Mouse (Mus musculus) intestine, postnatal 0 days (tissue): ENCODE measurements around the gene Arl5c. TPM values are rescaled to one million over a fixed set of nuclear protein-coding genes. Genes with fewer than 3 reads are reported as not detected.

Source experiments
- ATAC-seq: fragments of 200-750 bp; cut with Nextera tagmentation; 2 replicates; pipeline ENCODE4 v1.8.0; 2017; ENCODE audit warnings: mild to moderate bottlenecking, moderate TSS enrichment, moderate library complexity
- H3K27ac ChIP-seq: fragments of 300-500 bp; sonication (generic); 2 replicates; pipeline ENCODE4 v1.5.1; 2014; ENCODE audit warnings: mild to moderate bottlenecking, low read depth, low read length, moderate library complexity
- H3K27me3 ChIP-seq: fragments of 300-500 bp; sonication (generic); replicated peaks from 2 replicates; pipeline ENCODE4 v1.6.1; 2014; ENCODE audit warnings: low read length, mixed read lengths; ENCODE audit not compliant: control insufficient read depth, insufficient read depth
- H3K36me3 ChIP-seq: fragments of 300-500 bp; sonication (generic); 2 replicates; pipeline ENCODE4 v1.6.1; 2014; ENCODE audit warnings: mild to moderate bottlenecking, moderate library complexity; ENCODE audit not compliant: control insufficient read depth, insufficient read depth
- H3K4me1 ChIP-seq: fragments of 300-500 bp; sonication (generic); replicated peaks from 2 replicates; pipeline ENCODE4 v1.6.1; 2014; ENCODE audit warnings: antibody characterized with exemption, low read length, mixed read lengths; ENCODE audit not compliant: control insufficient read depth, insufficient read depth
- H3K4me2 ChIP-seq: fragments of 300-500 bp; sonication (generic); replicated peaks from 2 replicates; pipeline ENCODE4 v1.6.1; 2014; ENCODE audit warnings: low read depth, mild to moderate bottlenecking, moderate library complexity
- H3K4me3 ChIP-seq: fragments of 300-500 bp; sonication (generic); 2 replicates; pipeline ENCODE4 v1.5.1; 2014; ENCODE audit warnings: low read depth, low read length
- H3K9ac ChIP-seq: fragments of 300-500 bp; sonication (generic); 2 replicates; pipeline ENCODE4 v1.6.1; 2014; ENCODE audit warnings: mild to moderate bottlenecking, low read depth, low read length
- H3K9me3 ChIP-seq: fragments of 300-500 bp; sonication (generic); 2 replicates; pipeline ENCODE4 v1.6.1; 2016; ENCODE audit warnings: mixed run types; ENCODE audit not compliant: control insufficient read depth
- CTCF ChIP-seq: sonication (generic); IDR thresholded peaks from 2 replicates; pipeline ENCODE4 v1.5.1; 2016; ENCODE audit warnings: low read depth, mild to moderate bottlenecking, control low read depth, antibody characterized with exemption, moderate library complexity
- WGBS: fragments of 180-500 bp; shearing (Covaris S2); extraction: QIAGEN DNeasy Blood & Tissue Kit; methylation state at CpG from one replicate; pipeline ENCODE4 v1.1.7; 2014; 5-methylcytosine and 5-hydroxymethylcytosine counted together
- polyA plus RNA-seq: library from polyadenylated mRNA; unstranded; fragments of >200 nt; fragmentation: Nextera tagmentation; extraction: Ambion mirVana; gene quantifications from 2 replicates; pipeline ENCODE4 v1.2.1, GENCODE M21; 2015

Arl5c gene
- polyA plus RNA-seq, 1 experiment from 2014 or later, result 4.2 TPM

- Histone ChIP-seq H3K9ac (peak overlapping the region; percentile 52), H3K36me3 (no peaks in the 10 kb centered on the region), H3K27ac (peak overlapping the region; percentile 64; the same call in 1 of the 2 replicates), H3K27me3 (no peaks in the 10 kb centered on the region), H3K4me3 (peak overlapping the region; percentile 54), H3K4me1 (0 out of 2 replicates have a peak, but pooled peaks cover 6% of the 10 kb centered on the region), H3K9me3 (no peaks in the 10 kb centered on the region), H3K4me2 (peak overlapping the region; percentile 93)
- 6% methylated on average over 34 of the region's 34 CpGs for WGBS
- ATAC-seq, result no peak
- no peak for TF ChIP-seq CTCF
These were observed 25.7 kb upstream of the Arl5c start for GRCm38 (mm10) chr11:98021565-98022252.

GRCm38 (mm10) chr11:98021118-98021517 lies 25.1 kb upstream of the Arl5c start:
- no peak overlapping the region for H3K27ac ChIP-seq

GRCm38 (mm10) chr11:98020710-98021109 lies 24.7 kb upstream of the Arl5c start:
- no peaks in the 10 kb centered on the region for H3K27me3 ChIP-seq
- no peak for TF ChIP-seq CTCF
- H3K9me3 ChIP-seq, result no peaks in the 10 kb centered on the region
- 67% methylated on average over 1 of the region's 1 CpGs for WGBS
- no peak overlapping the region for H3K4me3 ChIP-seq
- H3K27ac ChIP-seq, result no peak overlapping the region
- no peak overlapping the region for H3K9ac ChIP-seq
- H3K4me1 ChIP-seq, result 0 out of 2 replicates have a peak, but pooled peaks cover under 1% of the 10 kb centered on the region
- H3K36me3 ChIP-seq, result no peaks in the 10 kb centered on the region
- no peak for ATAC-seq
- no peak overlapping the region for H3K4me2 ChIP-seq

More at GRCm38 (mm10) chr11:98021118-98021517, 25.1 kb upstream of the Arl5c start:
- Histone ChIP-seq H3K27me3 (no peaks in the 10 kb centered on the region), H3K4me1 (0 out of 2 replicates have a peak, but pooled peaks cover 4% of the 10 kb centered on the region), H3K9me3 (no peaks in the 10 kb centered on the region), H3K4me2 (peak overlapping the region; percentile 93), H3K4me3 (no peak overlapping the region), H3K9ac (no peak overlapping the region), H3K36me3 (no peaks in the 10 kb centered on the region)
- no peak for ATAC-seq
- 59% methylated on average over 2 of the region's 2 CpGs for WGBS
- no peak for TF ChIP-seq CTCF

GRCm38 (mm10) chr11:98019883-98020610 lies 24.1 kb upstream of the Arl5c start:
- ATAC-seq, result no peak
- H3K27me3 ChIP-seq, result no peaks in the 10 kb centered on the region
- no peak overlapping the region for H3K4me3 ChIP-seq
- H3K9me3 ChIP-seq, result no peaks in the 10 kb centered on the region
- WGBS, result 64% methylated on average over 8 of the region's 8 CpGs
- H3K9ac ChIP-seq, result no peak overlapping the region
- TF ChIP-seq CTCF, result no peak
- H3K27ac ChIP-seq, result no peak overlapping the region
- H3K4me1 ChIP-seq, result no peaks in the 10 kb centered on the region
- no peak overlapping the region; the same call in 1 of the 2 replicates for H3K4me2 ChIP-seq
- H3K36me3 ChIP-seq, result no peaks in the 10 kb centered on the region

GRCm38 (mm10) chr11:98018858-98019641 lies 23.1 kb upstream of the Arl5c start:
- no peak overlapping the region for H3K4me3 ChIP-seq
- no peak overlapping the region for H3K9ac ChIP-seq
- ATAC-seq, result peak; percentile 23; the same call in 1 of the 2 replicates
- no peaks in the 10 kb centered on the region for H3K36me3 ChIP-seq
- no peaks in the 10 kb centered on the region for H3K27me3 ChIP-seq
- H3K4me1 ChIP-seq, result no peaks in the 10 kb centered on the region
- no peaks in the 10 kb centered on the region for H3K9me3 ChIP-seq
- WGBS, result 44% methylated on average over 10 of the region's 10 CpGs
- H3K4me2 ChIP-seq, result no peak overlapping the region; the same call in 1 of the 2 replicates
- H3K27ac ChIP-seq, result no peak overlapping the region
- peak; percentile 69 for TF ChIP-seq CTCF

GRCm38 (mm10) chr11:98018222-98018621 lies 22.2 kb upstream of the Arl5c start:
- Histone ChIP-seq H3K27ac (no peak overlapping the region), H3K27me3 (no peaks in the 10 kb centered on the region), H3K9ac (no peak overlapping the region), H3K36me3 (no peaks in the 10 kb centered on the region), H3K4me1 (no peaks in the 10 kb centered on the region), H3K4me2 (no peak overlapping the region), H3K4me3 (no peak overlapping the region), H3K9me3 (no peaks in the 10 kb centered on the region)
- 91% methylated on average over 6 of the region's 6 CpGs for WGBS
- no peak for ATAC-seq
- no peak for TF ChIP-seq CTCF
